Mouse (Mus musculus) cerebellum, adult 18-20 months (tissue): ENCODE results near the gene Ldlrap1.

Source experiments
- DNase-seq, 2 experiments: peaks; one replicate each; pipeline ENCODE4 v3.0.0; 2021

The Ldlrap1 gene

DNA sequence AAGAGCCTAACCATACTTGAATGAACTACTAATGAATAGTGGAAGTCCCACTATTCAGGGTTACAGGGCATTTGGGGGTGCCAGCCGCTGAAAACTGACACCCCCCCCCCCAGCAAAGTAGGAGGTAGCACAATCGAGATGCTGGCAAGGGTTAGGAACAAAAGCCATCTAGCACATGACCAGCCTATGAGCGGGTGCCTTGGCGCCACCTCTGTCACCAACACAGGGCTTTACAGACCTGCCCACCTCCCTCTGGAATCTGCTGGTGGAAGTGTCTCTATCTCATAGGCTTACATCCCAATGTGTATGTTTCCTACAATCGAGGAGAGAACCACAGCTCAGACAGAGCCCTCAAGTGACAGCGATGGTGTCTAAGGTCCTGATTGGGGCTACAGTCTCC lies 17.0 kb downstream of the Ldlrap1 start:
- no peak for DNase-seq

DNA sequence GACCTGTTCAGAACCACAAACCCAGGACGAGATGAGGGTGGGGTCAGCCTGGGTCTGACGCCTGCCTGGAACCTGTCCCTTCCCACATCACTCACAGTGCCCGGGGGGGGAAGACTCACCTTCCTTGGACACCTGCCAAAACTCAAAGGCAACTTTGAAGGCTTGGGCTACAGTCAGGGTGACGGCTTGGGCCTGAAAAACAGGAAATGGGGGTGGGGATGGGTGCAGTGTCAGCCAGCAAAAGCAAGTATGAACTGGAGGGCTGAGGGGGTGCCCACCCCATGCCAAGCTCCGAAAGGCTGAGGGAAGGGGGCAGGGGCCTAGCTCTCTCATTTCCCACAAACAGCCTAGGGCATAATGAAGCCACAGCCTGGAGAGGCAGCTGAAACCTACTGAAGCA lies 17.6 kb downstream of the Ldlrap1 start:
- no peak for DNase-seq

DNA sequence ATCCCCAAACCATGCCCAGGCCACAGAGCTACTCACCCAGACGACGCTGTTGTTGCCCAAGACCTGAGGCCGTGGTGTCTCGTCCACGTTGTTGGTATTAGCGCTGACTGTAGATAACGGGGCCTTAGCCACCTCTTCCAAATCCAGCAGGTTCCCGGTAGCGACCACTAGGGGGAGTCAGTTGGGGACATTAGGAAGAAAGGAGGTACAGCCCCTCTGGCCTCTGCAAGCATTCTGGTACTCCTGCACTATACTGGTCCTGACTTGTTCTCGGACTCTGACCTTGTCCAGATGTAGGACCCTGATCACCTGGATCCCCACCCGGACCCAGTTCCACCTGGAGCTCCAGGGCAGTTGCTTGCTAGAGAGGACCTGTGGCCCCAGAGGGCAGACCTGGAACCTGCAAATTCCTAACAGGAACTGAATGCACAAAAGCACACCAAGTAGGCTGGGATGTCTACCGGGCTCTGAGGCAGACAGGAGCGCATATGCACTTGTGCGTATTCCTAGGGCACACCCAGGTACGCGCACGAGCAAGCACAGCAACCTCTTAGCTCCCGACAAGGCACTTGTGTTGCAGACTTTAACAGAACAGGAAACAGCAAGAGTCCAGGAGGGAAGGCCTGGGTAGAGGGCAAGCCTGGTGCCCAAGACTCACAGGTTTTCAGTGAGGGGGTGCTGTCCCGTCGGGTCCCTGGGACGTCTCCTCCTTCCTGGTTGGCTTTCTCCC lies 18.4 kb downstream of the Ldlrap1 start:
- DNase-seq = peak in 1 of 2 experiments; percentile 43

DNA sequence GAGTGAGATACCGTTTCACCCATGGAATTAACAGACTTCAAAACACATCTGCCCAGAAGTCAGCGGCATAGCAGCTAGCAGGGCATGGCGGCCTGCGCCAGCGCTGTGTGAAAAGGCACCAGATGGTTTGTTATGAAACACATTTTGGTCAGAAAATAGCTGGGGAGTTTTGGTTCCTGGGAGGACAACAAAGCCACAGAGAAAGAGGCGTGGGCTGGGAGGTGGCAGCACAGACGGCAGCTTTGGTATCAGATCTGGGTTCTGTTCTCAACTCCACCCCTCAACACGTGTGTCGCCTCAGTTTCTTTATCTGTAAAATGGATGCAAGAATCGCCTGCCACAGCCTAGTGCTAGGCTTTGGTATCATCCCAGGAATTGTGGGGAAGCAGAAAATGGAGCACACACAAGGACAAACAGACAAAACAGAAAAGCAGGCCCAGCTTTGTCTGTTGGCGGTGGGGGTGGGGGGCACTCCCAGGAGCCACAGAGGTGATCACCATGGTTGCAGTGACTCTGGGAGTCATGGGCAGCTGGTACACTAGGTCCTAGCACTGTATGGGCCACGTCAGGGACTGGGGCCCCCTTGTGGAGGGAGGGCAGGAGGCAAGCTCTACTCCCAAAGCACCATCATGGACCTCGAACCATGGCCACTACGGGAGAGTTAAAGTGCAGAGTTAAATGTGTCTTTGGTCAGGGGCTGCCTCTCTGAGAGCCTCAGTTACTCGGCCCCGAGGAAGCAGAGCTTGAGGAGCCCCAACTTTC lies 21.7 kb downstream of the Ldlrap1 start:
- peak; percentile 50 to 56 for DNase-seq

DNA sequence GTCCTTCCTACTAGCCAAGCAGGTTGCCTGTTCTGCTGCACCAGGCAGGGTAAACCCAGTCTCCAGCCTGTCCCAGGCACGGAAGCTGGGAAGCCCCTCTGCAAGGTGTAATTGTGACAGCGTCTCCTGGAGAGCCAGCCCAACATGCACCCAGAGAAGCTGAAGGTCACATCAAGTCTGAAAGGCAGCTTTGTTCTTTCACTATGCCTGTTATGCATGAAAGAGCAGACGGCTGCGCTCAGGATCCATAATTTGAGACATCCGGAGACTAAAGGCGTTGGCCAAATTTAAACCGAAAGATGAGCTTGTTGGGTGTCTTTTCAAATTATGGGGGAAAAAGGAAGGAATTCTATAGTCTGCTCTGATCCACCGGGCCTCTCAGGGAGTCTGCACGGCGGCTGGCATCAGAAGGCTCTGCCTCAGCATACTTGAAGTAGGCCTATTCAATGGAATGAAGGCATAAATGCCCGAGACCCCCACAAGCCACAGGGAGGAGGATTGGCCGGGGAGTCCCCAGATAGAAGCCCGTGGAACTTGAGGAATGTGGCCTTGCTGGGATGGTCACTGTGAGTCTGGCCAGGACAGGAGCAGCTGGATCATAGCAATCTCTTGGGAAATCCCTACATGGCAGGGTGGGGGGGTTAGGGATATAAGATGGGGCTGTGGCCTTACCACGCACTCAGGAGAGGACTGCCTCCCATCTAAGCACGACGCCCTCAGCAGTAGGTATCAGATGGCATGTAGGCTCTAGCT lies 23.8 kb downstream of the Ldlrap1 start:
- no peak for DNase-seq

DNA sequence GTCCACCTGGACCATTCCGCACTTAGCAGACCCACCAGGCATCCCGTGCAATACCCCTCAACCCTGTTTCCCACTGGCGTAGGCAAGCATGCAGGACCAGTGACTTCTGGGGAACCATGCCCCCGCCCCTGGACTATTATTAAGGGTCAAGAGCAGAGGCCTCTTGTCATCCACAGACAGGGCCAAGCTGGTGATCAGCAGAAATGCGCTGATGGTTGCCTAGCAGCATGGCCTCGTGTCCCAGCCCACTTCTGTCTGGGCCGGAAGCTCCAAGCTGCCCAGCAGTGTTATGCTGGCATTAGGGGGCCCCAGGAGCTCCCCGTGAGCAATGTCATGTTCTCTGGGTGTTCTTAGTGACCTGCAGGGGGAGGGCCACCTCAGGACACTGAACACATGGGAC lies 25.9 kb downstream of the Ldlrap1 start:
- DNase-seq = no peak

DNA sequence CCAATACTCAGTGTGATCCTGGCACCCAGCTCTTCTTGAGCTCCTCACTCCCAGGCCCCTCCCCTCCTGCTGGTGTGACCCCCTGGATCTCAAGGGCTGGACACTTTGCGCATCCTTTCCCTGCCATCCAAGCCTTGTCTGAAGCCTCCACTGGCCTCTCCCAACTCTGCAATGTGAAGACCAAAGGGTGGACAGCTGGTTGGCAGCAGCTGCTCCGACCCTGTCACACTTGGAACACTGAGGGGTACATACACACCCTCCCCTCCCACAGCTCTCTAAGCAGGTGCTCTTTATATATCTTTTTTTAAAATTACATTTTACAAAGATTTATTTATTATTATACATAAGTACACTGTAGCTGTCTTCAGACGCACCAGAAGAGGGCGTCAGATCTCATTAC lies 27.6 kb downstream of the Ldlrap1 start:
- DNase-seq = no peak

DNA sequence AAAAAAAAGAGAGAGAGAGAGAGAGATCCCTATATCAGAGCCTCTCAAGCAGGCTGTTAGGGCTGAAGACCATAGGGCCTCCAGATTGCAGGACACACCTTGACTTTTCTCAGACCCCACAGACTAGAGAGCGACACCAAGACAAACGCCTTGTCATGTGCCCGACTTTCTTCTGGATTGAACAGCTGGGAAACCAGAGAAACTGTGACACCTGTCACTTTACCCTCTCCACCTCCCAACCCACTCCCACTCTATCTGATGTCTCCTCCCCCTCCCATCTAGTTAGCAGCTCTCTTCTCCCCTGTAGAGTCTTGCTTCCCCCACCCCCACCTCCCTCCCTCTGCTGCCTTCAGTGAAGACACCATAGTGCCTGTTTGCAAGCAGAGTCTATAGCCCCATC lies 28.3 kb downstream of the Ldlrap1 start:
- DNase-seq = no peak

DNA sequence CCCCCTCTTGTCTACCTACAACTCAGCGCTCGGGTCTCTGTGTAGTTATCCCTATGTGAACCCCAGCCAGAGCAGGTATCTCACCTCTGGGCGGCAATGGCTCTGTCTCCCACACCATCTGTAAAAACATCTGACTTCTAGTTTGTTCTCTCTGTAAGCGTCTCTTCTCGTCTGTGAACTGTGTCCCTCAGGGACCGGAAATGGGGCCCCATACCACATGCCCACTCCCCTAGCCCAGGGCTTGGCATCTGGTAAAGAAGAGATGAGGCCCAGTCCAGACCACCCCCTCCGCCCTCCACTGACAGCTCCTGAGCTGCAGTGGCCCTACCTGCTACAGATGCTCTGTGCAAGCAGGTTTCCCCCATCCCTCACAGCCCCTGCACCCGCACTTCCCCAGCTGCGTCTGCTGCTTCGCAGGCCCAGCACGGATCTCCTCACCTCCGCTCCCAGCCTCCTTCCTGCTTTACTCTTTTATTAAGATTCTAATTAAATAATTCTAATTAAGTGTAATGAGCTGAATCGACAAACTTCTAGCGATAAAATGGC lies 30.4 kb downstream of the Ldlrap1 start:
- DNase-seq = no peak

DNA sequence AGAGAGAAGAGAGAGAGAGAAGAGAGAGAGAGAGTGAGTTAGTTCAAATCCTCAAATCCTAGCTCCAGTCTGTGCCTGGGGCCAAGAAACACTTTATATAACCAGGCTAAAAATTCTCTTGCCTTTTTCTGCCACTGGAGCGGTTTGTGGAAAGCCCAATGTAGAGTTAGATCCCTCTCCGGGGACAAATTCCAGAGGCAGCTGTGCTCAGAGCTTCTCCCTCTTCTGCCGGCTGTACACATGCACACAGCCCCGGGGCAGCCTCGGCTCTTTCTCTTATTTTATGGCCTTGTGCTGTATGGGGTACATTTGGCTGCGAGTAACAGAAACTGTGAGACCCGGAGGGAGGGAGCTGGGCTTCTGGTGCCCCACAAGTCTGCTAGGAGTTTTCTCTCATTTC lies 31.7 kb downstream of the Ldlrap1 start:
- no peak for DNase-seq

DNA sequence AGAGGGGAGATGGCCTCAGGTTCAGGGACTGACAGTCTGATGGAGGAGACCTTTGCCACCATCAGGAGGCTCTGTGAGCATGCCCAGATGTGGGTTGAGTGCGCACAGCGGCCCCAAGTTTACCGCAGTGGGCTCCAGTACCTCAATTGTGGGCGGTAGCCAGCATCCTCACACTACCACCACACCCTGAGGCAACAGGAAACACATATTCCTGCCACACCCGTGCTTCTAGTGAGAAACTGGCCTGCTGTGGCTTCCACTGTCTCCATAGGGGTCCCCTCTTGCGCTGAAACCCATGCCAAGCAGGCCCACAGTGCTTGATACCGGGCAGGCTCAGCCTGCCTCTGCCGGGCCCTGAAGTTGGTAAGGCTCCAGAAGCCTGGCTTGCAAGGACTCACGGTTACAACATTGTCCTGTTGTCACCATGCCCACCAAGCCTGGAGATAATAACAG lies 33.2 kb downstream of the Ldlrap1 start:
- no peak for DNase-seq

DNA sequence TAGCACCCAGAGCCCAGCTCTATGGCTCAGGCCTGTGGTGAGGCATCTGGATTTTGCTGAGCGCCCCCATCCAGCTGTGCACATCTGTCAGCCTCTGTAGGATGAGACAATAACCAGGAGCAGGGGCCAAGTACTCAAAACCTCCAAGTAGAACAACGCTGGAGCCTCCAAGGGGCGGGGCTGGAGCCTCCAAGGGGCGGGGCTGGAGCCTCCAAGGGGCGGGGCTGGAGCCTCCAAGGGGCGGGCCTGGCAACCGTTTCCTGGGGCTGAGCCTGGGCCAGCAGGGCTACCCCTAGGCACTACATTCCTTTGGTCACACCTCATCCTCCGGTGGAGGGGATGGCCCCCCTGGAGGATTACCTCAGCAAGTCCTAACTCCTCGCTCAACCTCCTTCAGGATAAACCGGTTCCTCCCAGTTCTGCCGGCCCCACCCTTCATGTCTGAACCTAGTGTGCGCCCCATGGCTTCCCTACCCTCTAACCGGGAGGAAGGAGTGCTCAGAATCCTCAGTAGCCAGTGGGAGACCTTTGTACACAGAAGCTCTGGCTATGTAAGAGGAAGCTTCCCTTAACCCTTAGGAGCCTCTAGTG lies 33.7 kb downstream of the Ldlrap1 start:
- no peak for DNase-seq

DNA sequence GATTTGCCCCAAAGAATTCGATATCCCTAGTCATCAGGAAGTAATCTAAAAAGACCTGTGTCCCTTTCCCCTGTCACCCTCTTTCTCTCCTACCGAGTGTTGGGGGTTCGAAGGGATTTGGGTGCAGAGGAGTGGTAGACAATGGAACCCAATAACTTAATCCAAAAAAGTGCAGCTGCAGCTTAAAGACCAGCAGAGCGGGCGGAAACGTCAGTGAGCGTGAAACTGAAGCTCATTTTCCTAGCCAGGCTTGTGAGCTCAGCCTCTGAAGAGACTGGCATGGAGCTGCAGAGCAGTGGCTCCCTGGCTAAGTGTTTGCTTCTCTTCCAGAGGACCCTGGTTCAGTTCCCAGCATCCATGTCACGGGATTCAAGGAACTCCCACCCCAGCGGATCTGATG lies 34.5 kb downstream of the Ldlrap1 start:
- no peak for DNase-seq

DNA sequence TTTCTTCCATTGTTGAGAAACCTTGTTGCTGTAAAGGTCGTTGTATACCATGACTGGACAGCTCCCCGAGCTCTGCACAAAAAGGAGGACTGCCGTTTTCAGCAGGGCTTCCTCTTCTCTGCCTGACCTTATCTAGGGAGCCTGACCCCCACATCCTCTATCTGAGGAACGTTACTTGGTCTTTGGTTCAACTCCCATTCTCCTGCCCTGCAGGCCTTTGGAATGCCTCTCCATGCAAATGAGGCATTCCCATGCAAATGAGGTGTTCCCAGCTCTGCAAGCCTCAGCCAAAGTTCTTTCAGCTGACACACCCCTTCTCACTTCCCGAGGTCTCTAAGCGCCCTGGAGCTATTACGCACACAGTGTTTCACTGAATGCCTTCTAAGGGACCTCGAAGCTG lies 37.7 kb downstream of the Ldlrap1 start:
- DNase-seq = no peak

DNA sequence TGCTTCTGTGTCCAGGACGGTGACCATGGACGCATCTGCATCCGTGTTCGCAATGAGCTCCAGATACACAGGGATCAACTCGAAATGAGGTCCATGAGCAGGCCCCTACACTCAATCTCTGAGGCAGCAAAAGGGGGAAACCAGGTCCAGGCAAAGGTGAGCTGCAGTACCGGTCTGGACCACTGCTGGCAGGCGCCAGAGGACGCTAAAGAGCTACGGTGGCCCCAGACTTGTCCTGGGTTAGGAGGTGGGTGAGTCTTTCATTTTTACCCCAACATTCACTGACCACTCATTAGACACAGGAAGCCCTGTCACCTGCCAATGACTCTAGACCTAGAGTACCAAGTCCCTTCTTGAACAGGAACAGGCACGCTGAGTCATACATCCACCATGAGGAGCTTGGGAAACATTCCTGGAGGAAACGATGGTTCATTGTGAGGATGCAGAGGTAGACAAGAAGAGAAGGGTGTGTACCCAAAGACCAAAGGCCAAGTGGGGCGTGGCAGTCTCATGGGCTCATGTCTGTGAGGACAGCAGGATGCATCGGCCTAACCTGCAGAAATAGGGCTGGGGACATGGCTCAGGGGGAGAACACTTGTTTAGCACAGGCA lies 42.0 kb downstream of the Ldlrap1 start:
- DNase-seq = no peak

DNA sequence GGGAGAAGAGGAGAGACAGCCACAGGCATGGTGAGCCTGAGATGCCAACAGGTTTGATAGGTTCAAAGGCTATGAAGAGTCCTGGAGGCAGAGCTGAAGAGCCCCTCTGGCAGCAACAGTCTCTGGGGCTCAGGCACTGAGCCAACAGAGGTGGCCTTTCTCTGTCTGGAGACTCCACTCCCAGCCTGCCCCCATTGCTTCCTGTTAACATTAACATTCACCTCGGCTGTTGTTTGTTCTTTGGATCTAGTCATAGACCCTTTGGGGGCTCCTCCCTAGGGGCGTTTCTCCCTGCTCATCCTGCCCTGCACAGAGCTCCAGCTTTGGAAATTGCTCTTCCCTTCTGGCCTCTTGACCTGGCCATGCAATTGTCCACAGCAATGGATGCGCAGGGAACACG lies 42.9 kb downstream of the Ldlrap1 start:
- DNase-seq = no peak

DNA sequence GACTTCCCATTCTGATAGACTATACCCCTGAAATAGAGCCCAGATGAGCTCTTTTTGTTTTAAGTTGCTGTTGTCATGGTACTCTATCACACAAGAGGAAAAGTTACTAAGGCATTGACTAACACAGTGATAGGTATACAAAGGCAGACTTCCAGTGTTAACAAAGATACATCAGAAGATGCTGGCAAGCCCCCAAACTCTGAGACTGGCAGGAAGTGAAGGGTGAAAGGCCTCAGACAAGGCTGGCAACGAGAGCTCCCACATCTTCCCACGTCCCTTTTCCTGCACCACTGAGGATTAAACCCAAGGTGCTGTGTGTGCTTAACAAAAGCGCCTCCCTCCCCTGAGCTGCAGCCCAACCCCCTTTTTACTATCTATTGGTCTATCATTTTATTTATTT lies 44.6 kb downstream of the Ldlrap1 start:
- DNase-seq = no peak

DNA sequence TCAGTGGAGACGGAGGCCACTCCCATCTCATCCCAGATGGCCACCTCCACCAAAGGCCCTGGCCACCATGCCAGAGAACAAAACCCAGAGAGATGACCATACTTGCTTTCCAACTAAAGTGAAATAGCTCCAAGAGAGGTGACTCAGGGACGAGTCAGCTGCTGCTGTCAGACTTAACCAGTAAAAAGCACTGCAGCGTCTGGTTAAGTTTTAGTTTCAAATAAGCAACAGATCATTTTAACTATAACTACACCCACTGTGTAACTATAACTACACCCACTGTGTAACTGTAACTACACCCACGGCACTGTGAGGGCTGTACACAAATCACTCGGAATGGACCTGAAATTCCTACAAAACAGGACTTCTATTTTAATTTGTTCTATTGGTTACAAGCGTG lies 46.7 kb downstream of the Ldlrap1 start:
- DNase-seq = no peak

DNA sequence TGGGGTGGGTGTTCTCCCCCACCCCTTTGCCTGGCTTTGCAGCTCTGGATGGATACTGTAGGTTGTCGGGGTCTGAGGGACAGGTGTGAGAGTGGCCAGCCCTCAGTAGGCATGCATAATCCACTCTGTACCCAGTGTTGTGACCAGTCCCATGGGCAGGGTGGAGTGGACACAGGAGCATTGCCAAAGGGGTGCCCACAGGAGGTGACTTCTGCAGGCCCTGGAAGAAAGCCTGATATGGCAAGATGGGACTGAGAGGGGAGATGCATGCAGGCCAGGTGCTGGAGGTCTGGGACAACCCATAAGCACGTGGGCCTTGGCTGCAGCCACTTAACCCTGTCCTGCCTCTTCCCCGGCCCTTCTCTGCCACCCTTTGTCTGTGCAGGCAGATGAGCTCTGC lies 47.5 kb downstream of the Ldlrap1 start:
- no peak for DNase-seq

DNA sequence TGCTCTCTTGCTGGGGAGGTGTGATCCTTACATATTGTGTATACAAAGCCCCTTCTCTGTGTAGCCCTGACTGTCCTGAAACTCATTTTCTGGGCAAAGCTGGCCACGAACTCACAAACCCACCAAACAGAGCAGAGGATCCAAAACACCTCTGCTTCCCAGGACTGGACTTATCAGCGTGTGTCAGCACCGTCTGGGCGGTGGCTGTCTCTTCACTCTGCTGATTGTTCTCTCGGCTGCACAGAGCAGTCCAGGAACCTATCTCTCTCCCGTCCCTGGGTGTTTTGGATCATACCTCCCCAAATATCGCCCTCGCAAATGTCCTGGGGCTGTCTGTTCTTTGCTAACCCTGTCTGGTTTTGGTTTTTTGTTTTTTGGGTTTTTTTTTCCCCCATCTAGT lies 48.3 kb downstream of the Ldlrap1 start:
- DNase-seq = no peak

DNA sequence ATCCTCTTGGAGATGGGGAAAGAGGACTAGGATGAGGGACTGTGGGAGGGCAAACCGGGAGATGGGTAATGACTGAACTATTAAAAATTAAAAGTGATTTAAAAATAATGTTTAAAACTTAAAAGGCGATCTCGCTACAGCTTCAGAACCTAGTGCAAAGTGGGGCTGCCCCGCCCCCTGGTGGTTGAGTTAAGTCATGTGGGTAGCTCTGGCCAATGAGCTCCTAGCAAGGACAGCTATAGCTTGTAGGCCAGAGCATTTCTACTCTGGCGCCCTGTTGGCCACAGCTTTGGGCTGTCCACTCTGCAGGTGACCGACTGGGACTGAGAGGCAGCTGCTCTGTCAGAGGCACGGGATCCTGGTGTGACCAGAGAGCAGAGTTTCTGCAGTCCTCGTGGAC lies 53.9 kb downstream of the Ldlrap1 start:
- DNase-seq = peak; percentile 87 to 89

DNA sequence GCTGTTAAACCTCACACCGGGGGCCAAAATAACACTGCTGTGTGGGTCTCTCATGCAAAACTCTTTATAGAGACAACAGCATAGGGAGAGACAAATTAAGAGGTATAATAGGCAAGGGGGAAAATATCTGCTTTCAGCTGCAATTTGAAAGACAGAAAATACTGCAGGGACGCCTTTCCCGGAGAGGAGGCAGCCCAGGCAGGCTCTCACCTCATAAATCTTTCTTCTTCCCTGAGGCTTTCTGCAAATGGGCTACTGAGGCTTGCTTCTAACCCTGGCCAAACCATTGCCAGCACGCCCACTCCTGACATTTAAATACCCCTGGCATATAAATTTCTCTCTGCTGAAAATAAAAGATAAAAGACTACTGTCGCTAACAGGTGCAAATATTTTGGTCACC lies 62.5 kb downstream of the Ldlrap1 start:
- no peak for DNase-seq

DNA sequence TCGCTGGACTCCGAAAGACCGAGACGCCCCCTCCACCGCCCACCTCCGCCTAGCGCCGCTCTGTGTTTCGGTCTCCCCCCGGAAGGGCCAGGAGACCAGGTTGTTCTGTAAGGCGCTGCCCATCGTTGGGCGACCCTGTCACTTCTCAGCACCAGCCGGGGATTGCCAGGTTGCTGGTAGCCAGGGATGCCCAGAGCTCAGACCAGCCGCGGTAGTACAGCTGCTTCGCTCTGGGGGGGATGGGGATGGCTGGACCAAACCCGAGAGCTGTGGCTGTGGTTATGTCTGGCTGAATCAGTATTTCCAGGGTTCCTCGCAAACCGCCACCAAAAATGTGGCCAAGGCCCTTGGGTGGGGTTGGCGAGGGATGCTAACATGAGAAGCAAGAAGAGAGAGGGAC lies 63.2 kb downstream of the Ldlrap1 start:
- no peak for DNase-seq
